Mouse (Mus musculus): Measurements from ENCODE around the gene Gpr89. TPM values are rescaled to one million over a fixed set of nuclear protein-coding genes. Genes with fewer than 3 reads are reported as not detected.

Gene Gpr89
- total RNA-seq, 2 experiments from 2014 or later, result 40.1 to 46.1 TPM

DNA sequence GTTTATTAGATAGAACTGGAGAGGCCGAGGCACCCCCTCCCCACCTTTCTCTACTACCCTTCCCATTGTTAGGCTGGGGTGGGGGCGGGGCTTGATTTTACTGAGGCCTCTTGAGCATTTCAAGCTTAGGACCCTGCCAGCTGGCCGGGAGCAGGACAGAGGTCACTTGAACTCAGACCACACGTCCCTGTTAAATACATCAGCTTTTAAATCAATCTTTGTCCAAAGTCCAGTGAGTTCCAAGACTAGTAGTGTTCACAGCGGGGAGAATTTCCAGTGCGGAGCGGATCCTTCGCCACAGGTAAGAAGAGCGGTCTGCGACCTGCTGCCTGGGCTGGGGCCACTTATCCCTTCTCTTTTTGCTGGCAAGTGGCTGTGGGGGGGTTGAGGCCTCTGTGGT, 75.3 kb downstream of the Gpr89 start:
- no peak overlapping the region for H3K4me3 ChIP-seq
- DNase-seq (ENCODE audit: low spot score in 2 of 2), result no peak
- no peak overlapping the region for H3K27ac ChIP-seq
- no peak for TF ChIP-seq CTCF (conservative IDR thresholded peaks at IDR 0.05)

GRCm38 (mm10) chr3:96828984-96829383, 76.2 kb downstream of the Gpr89 start, which contains the start of the genes Pdzk1 and Cd160:
Gene Pdzk1 (plus strand): TSS chr3:96829284.
Gene Cd160 (minus strand): TSS chr3:96829351.
- H3K4me3 ChIP-seq, result no peak within 1 kb of the TSS
- TF ChIP-seq CTCF (conservative IDR thresholded peaks at IDR 0.05), result no peak
- no peak within 1 kb of the TSS for H3K27ac ChIP-seq
- DNase-seq (ENCODE audit: low spot score in 2 of 2), result no peak

DNA sequence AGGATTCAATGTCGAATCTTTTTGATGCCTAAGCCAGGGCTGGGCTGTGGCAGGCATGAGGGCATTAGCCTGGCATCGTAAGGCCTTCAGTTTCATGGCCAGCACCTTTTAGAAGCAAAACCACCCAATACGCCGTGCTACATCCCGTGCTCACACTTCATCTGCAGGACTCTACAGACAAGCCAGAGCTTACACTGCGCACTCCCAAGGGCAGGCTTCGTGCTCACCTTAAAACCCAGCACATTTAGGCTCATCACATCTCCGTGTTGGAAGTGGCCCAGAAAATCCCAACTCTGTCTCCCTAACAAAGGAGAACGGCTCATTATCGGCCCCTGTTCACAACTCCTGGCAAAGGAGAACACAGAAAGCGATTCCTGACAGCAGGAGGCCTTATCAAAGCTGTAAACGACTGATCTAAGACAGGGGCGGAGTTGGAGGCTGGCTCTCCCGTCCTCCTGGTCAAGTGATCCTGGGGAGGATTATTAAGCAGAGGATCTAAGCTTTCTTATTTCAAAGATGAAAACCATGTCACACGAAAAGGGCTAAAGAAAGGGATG, 76.8 kb downstream of the Gpr89 start:
- no peak for DNase-seq (ENCODE audit: low spot score in 2 of 2)
- Histone ChIP-seq H3K4me3 (no peak overlapping the region), H3K27ac (no peak overlapping the region)
- TF ChIP-seq CTCF (conservative IDR thresholded peaks at IDR 0.05), result no peak

GRCm38 (mm10) chr3:96825261-96825660, 79.9 kb downstream of the Gpr89 start:
- Histone ChIP-seq H3K4me3 (no peak overlapping the region), H3K27ac (no peak overlapping the region)
- no peak for DNase-seq (ENCODE audit: low spot score in 2 of 2)
- no peak for TF ChIP-seq CTCF (conservative IDR thresholded peaks at IDR 0.05)

- Histone ChIP-seq H3K27ac (no peak overlapping the region), H3K4me3 (no peak overlapping the region)
- no peak for DNase-seq (ENCODE audit: low spot score in 2 of 2)
- TF ChIP-seq CTCF (conservative IDR thresholded peaks at IDR 0.05), result no peak
Observed at GRCm38 (mm10) chr3:96824614-96825013, 80.5 kb downstream of the Gpr89 start.

DNA sequence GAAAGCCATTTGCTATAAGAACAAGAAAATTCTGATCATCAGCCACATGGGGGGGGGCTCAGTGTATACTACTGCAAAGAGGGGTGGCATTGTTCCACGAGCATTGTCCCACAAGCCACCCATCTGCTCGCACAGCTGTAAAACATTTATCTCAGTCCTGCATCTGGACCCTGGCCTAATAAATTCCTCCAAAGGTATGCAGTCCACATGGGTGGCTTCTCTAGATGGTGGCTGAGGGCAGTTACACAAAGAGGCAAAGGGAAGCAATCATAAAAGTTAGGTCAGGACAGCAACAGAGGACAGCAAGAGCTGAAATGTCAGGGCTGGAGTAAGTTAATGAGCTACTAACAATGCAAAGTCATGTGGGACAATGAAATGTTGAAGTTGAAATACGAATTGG, 81.4 kb downstream of the Gpr89 start:
- no peak overlapping the region for H3K4me3 ChIP-seq
- no peak for TF ChIP-seq CTCF (conservative IDR thresholded peaks at IDR 0.05)
- H3K27ac ChIP-seq, result no peak overlapping the region
- DNase-seq (ENCODE audit: low spot score in 2 of 2), result no peak

GRCm38 (mm10) chr3:96821581-96821980, 83.6 kb downstream of the Gpr89 start:
- no peak overlapping the region for H3K4me3 ChIP-seq
- H3K27ac ChIP-seq, result no peak overlapping the region
- no peak for TF ChIP-seq CTCF (conservative IDR thresholded peaks at IDR 0.05)
- no peak for DNase-seq (ENCODE audit: low spot score in 2 of 2)

DNA sequence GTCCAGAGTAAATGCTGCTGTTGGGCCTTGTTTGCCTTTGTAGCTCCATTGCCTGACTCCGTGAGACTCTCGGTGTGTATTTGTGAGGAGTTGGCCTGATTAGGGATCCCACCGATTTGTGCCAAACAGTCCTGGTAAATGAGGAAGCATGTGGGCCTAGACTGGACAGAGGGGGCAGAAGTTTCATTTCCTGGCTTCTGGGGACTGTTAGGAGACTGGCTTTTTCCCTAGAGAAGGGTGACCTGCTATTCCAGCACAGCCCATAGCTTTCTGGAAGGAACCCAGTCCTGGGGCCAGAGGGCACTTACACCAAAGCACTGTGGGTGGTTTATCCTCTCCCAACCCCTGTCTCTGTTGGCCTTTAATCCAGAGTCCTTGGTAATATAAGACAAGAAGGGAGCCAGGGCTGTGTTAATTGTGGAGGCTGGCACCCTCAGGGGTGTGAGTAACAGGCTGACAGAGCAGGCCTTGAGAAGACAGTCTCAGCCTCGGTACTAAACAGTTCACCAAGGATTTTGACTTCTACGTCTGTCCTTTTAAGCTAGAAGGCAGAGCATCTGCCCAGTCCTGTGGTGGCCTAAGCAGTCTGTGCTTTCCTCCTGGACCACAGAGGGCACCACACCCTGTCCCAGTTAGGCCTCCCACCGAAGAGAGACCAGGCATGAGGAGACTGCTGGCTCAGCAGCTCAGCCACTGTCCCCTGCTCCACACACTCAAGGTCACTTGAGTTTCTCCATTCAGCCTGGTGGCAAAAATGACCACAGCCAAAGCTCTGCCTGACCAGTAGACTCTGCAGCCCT, 84.8 kb downstream of the Gpr89 start:
- TF ChIP-seq CTCF (conservative IDR thresholded peaks at IDR 0.05), result no peak
- no peak for DNase-seq (ENCODE audit: low spot score in 2 of 2)
- Histone ChIP-seq H3K27ac (no peak overlapping the region), H3K4me3 (no peak overlapping the region)

Other genes with a start within 250 kb of the Gpr89 start
- 1 to 10 TPM; 6.3 to 6.7 TPM for gene Ankrd35, start 235.2 kb downstream of the Gpr89 start, total RNA-seq (2021)
- gene Pias3, start 209.0 kb downstream of the Gpr89 start, total RNA-seq (2021), result 10 to 100 TPM; 32.5 to 44.4 TPM
- 10 to 100 TPM; 15.0 to 16.2 TPM for gene Nudt17, start 196.8 kb downstream of the Gpr89 start, total RNA-seq (2021)
- gene Polr3c, start 177.7 kb downstream of the Gpr89 start, total RNA-seq (2021), result 10 to 100 TPM; 23.5 to 24.0 TPM
- gene Rnf115, start 177.7 kb downstream of the Gpr89 start, total RNA-seq (2021), result 10 to 100 TPM; 59.7 to 61.3 TPM
- gene Pdzk1, start 76.1 kb downstream of the Gpr89 start, total RNA-seq (2021), result under 1 TPM in 1 of 2 experiments, not detected in 1; 0.33 TPM
- gene Cd160, start 76.0 kb downstream of the Gpr89 start, total RNA-seq (2021), result not detected
- gene Gja5, start 653 bp downstream of the Gpr89 start, total RNA-seq (2021), result 1 to 10 TPM in 1 of 2 experiments, under 1 TPM in 1; 0.84 to 1.4 TPM
- gene Gja8, start 20.7 kb upstream of the Gpr89 start, total RNA-seq (2021), result not detected